Comparison of ENCODE assay signal across 8 mouse cellular contexts in the genomic region with DNA sequence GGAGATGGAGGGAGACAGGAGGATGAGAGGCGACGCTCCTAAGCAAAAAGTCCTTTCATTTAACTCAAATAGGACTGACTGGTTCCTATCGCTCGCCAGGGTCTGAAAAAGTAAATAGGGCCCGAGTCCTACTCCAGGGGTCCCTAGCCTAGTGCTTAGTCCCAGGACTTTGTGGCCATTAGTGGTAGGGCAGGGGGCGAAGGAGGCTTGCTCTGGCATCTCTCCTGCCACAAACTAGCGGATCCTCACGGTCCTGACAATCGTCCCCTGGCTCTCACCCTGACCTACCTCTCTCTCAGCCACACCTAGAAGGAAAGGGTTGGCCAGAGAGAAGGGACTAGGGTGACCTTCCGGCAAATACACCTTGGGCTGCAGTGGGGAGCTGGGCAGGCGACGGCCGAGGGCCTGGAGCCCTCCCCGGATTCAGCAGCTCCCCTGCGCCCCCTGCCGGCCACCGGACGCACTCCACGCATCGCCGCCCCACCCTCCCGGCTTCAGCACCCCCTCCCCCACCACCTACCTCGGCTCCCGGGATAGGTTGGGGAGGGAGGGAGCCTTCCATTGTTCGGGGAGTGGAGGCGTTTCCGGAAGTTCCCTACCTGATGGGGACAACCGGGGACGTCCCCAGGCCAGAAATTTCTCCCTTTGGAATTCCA.
DNase-seq lines count a peak whose midpoint lies in the region; ATAC-seq and TF ChIP-seq lines count a peak whose summit lies in the region.

No protein-coding gene starts in this region.

- H3K36me3 ChIP-seq in hindbrain, postnatal 0 days (ENCODE audit: insufficient read depth, low read length): no peaks in the 10 kb centered on the region

- H3K4me1 ChIP-seq in hindbrain, postnatal 0 days (ENCODE audit: insufficient read depth, low read length): 0 out of 2 replicates have a peak, but pooled peaks cover 19% of the 10 kb centered on the region

- peak overlapping the region; percentile 66 for H3K4me2 ChIP-seq in hindbrain, postnatal 0 days (ENCODE audit: low read depth, low read length)

- peak; percentile 79 for TF ChIP-seq CTCF in hindbrain, postnatal 0 days (IDR thresholded peaks at IDR 0.05; ENCODE audit: low read depth)

- peak overlapping the region; percentile 42 for H3K4me3 ChIP-seq in hindbrain, postnatal 0 days (ENCODE audit: low read length)

- H3K9me3 ChIP-seq in hindbrain, postnatal 0 days (ENCODE audit: low read length): no peaks in the 10 kb centered on the region

- no peak overlapping the region for H3K27ac ChIP-seq in hindbrain, postnatal 0 days

- H3K9ac ChIP-seq in hindbrain, postnatal 0 days (replicated peaks; ENCODE audit: low read length): peak overlapping the region; percentile 43

- DNase-seq in WW6 (ENCODE audit: low read depth, low spot score): peak; percentile 69
- DNase-seq in gastrocnemius, postnatal 10 days: peak; percentile 95
- peak; percentile 84 for DNase-seq in hindbrain, postnatal 0 days (ENCODE audit: low spot score)
- DNase-seq in left cerebral cortex, adult 18-20 months (ENCODE audit: low spot score in 2 of 2): peak; percentile 83 to 89
- peak; percentile 87 to 92 for DNase-seq in lung, postnatal 4 days
- DNase-seq in retina, embryonic 14.5 days (ENCODE audit: low spot score): peak; percentile 89
- peak; percentile 72 for DNase-seq in thymus, postnatal 25 days

- no peaks in the 10 kb centered on the region for H3K27me3 ChIP-seq in hindbrain, postnatal 0 days (ENCODE audit: insufficient read depth, low read length)

- WGBS in hindbrain, postnatal 0 days: 14% methylated on average over 29 of the region's 29 CpGs

- peak; percentile 79 for ATAC-seq in common myeloid progenitor, adult 5-6 weeks (replicated peaks; ENCODE audit: low read depth, poor library complexity, severe bottlenecking)
- ATAC-seq in hindbrain, postnatal 0 days: peak; percentile 93
